Mouse (Mus musculus): ENCODE data around the gene Otud5. TPM values are rescaled to one million over a fixed set of nuclear protein-coding genes. Genes with fewer than 3 reads are reported as not detected.
"Not testable (repeated sequence)": the region's sequence is repeated elsewhere in the genome, so short reads cannot be mapped to it uniquely, and the experiment has no call there.

Otud5 gene
- polyA plus RNA-seq, 1 experiment from 2014 or later, result 22.0 TPM

DNA sequence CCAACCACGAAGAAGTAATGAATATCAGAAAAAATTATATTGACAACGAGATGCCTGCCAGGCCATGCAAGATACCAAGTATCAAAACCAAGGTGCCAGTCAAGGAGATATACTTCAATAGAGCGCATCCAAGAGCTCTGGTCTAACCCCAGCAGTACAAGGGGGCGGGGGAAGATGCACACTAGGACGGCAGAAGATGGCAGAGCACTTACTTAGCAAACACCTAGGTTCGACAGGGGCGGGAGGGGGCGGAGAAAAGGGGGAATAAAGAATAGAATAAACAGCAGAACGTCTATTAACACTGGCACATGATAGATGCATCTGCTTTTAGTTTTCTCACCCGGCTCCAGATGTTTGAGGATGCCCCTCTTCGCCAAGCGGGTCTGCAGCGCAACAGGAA, 57.0 kb downstream of the Otud5 start:
- ATAC-seq (ENCODE audit: low FRiP score, low TSS enrichment), result no peak
- Histone ChIP-seq H3K9ac (ENCODE audit: low read length) (0 out of 2 replicates have a peak overlapping the region, but pooled peaks have one; percentile 35), H3K27me3 (ENCODE audit: control insufficient read depth, insufficient read depth, low read length) (no peaks in the 10 kb centered on the region), H3K27ac (replicated peaks) (no peak overlapping the region), H3K4me2 (replicated peaks; ENCODE audit: low read depth) (peak overlapping the region; percentile 52), H3K36me3 (ENCODE audit: control insufficient read depth, insufficient read depth, low read length) (no peaks in the 10 kb centered on the region), H3K4me1 (replicated peaks; ENCODE audit: control insufficient read depth, insufficient read depth) (no peaks in the 10 kb centered on the region), H3K4me3 (ENCODE audit: low read depth, low read length) (peak overlapping the region; percentile 57), H3K9me3 (ENCODE audit: control insufficient read depth, low read length) (no peaks in the 10 kb centered on the region)
- DNase-seq (ENCODE audit: low spot score), result no peak
- WGBS, result 30% methylated on average over 12 of the region's 13 CpGs
- TF ChIP-seq CTCF (IDR thresholded peaks at IDR 0.05; ENCODE audit: low read depth), result no peak
- TF ChIP-seq EP300 (optimal IDR thresholded peaks at IDR 0.05), result no peak

- Histone ChIP-seq H3K27me3 (ENCODE audit: control insufficient read depth, insufficient read depth, low read length) (no peaks in the 10 kb centered on the region), H3K9me3 (ENCODE audit: control insufficient read depth, low read length) (no peaks in the 10 kb centered on the region), H3K27ac (replicated peaks) (peak within 1 kb of the TSS; percentile 76), H3K4me3 (ENCODE audit: low read depth, low read length) (peak within 1 kb of the TSS; percentile 57), H3K4me2 (replicated peaks; ENCODE audit: low read depth) (peak within 1 kb of the TSS; percentile 52), H3K4me1 (replicated peaks; ENCODE audit: control insufficient read depth, insufficient read depth) (no peaks in the 10 kb centered on the region), H3K9ac (ENCODE audit: low read length) (peak within 1 kb of the TSS; percentile 61), H3K36me3 (ENCODE audit: control insufficient read depth, insufficient read depth, low read length) (no peaks in the 10 kb centered on the region)
- TF ChIP-seq EP300 (optimal IDR thresholded peaks at IDR 0.05) (no peak), CTCF (IDR thresholded peaks at IDR 0.05; ENCODE audit: low read depth) (no peak)
- DNase-seq (ENCODE audit: low spot score) (peak; percentile 87), ATAC-seq (ENCODE audit: low FRiP score, low TSS enrichment) (peak; percentile 98)
- 16% methylated on average over 62 of the region's 62 CpGs for WGBS
These were observed 58.0 kb downstream of the Otud5 start, which contains the start of the genes Pqbp1 and Timm17b for GRCm38 (mm10) chrX:7898880-7899874. Gene Pqbp1, minus strand, starts transcription at chrX:7899269. Gene Timm17b, plus strand, starts transcription at chrX:7899357.

- Histone ChIP-seq H3K36me3 (ENCODE audit: control insufficient read depth, insufficient read depth, low read length) (no peaks in the 10 kb centered on the region; the same call in 1 of the 2 replicates), H3K27ac (replicated peaks) (no peak overlapping the region), H3K4me1 (replicated peaks; ENCODE audit: control insufficient read depth, insufficient read depth) (no peaks in the 10 kb centered on the region), H3K27me3 (ENCODE audit: control insufficient read depth, insufficient read depth, low read length) (no peaks in the 10 kb centered on the region), H3K4me3 (ENCODE audit: low read depth, low read length) (no peak overlapping the region), H3K9me3 (ENCODE audit: control insufficient read depth, low read length) (no peaks in the 10 kb centered on the region), H3K9ac (ENCODE audit: low read length) (no peak overlapping the region), H3K4me2 (replicated peaks; ENCODE audit: low read depth) (no peak overlapping the region)
- ATAC-seq (ENCODE audit: low FRiP score, low TSS enrichment), result no peak
- no peak for DNase-seq (ENCODE audit: low spot score)
- no peak for TF ChIP-seq CTCF (IDR thresholded peaks at IDR 0.05; ENCODE audit: low read depth)
- TF ChIP-seq EP300 (optimal IDR thresholded peaks at IDR 0.05), result no peak
- WGBS, result 80% methylated on average over 5 of the region's 5 CpGs
These were observed 63.3 kb downstream of the Otud5 start for GRCm38 (mm10) chrX:7904441-7904840.

DNA sequence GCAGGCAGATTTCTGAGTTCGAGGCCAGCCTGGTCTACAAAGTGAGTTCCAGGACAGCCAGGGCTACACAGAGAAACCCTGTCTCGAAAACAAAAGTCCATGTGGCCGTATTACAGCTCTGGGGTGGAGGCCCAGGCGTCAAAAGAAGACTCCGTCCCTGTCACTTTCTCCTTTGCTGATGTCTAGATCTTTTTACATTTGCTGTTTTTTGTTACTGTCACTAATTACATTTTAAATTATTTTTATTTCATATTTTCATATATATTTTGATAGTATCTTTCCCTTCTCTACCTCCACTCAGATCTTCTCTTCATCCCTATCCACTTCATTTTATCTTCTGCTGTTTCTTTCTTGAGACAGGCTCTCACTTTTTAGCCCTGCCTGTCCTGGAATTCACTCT, 66.6 kb downstream of the Otud5 start, which contains the start of gene Gm10491:
TSS of gene Gm10491 (minus strand) at position 101 of the 400 bp plus-strand sequence.
- no peaks in the 10 kb centered on the region for H3K9me3 ChIP-seq (ENCODE audit: control insufficient read depth, low read length)
- DNase-seq (ENCODE audit: low spot score), result no peak
- no peaks in the 10 kb centered on the region; the same call in 1 of the 2 replicates for H3K36me3 ChIP-seq (ENCODE audit: control insufficient read depth, insufficient read depth, low read length)
- H3K9ac ChIP-seq (ENCODE audit: low read length), result no peak within 1 kb of the TSS
- TF ChIP-seq EP300 (optimal IDR thresholded peaks at IDR 0.05) (no peak), CTCF (IDR thresholded peaks at IDR 0.05; ENCODE audit: low read depth) (no peak)
- H3K4me2 ChIP-seq (replicated peaks; ENCODE audit: low read depth), result no peak within 1 kb of the TSS
- H3K27ac ChIP-seq (replicated peaks), result no peak within 1 kb of the TSS
- no peak within 1 kb of the TSS for H3K4me3 ChIP-seq (ENCODE audit: low read depth, low read length)
- WGBS, result 90% methylated on average over 5 of the region's 5 CpGs
- no peaks in the 10 kb centered on the region for H3K4me1 ChIP-seq (replicated peaks; ENCODE audit: control insufficient read depth, insufficient read depth)
- no peaks in the 10 kb centered on the region for H3K27me3 ChIP-seq (ENCODE audit: control insufficient read depth, insufficient read depth, low read length)
- no peak for ATAC-seq (ENCODE audit: low FRiP score, low TSS enrichment)

GRCm38 (mm10) chrX:7909242-7909641, 68.1 kb downstream of the Otud5 start, which contains the start of gene Gm10490:
Gene Gm10490, plus strand, starts transcription at chrX:7909542.
- H3K9me3 ChIP-seq (ENCODE audit: control insufficient read depth, low read length); H3K4me3 ChIP-seq (ENCODE audit: low read depth, low read length); H3K4me1 ChIP-seq (replicated peaks; ENCODE audit: control insufficient read depth, insufficient read depth); H3K27me3 ChIP-seq (ENCODE audit: control insufficient read depth, insufficient read depth, low read length); H3K36me3 ChIP-seq (ENCODE audit: control insufficient read depth, insufficient read depth, low read length); H3K4me2 ChIP-seq (replicated peaks; ENCODE audit: low read depth); H3K9ac ChIP-seq (ENCODE audit: low read length); ATAC-seq (ENCODE audit: low FRiP score, low TSS enrichment); H3K27ac ChIP-seq (replicated peaks); DNase-seq (ENCODE audit: low spot score): not testable (repeated sequence)
- 93% methylated on average over 4 of the region's 4 CpGs for WGBS

DNA sequence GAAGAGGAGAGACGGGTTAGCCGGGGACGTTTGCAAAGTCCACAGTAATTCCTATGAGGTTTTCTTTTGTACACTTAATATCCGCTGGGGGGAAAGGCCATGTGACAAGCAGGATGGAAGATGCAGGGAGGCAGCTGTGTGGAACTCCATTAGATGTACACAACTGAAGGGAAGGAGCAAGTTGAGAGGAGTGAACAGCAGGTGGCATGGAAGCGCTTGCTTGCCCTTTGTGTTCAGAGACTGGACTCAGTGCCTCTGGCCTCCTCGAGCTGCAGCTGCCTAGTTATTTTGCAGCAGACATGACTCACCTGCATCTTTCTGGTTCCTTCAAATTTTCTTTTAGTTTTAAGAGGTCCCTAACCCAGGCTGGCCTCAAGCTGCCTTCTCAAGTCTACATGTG, 69.3 kb downstream of the Otud5 start:
- no peak overlapping the region for H3K4me2 ChIP-seq (replicated peaks; ENCODE audit: low read depth)
- H3K27me3 ChIP-seq (ENCODE audit: control insufficient read depth, insufficient read depth, low read length), result no peaks in the 10 kb centered on the region
- H3K4me3 ChIP-seq (ENCODE audit: low read depth, low read length), result no peak overlapping the region
- no peaks in the 10 kb centered on the region for H3K4me1 ChIP-seq (replicated peaks; ENCODE audit: control insufficient read depth, insufficient read depth)
- no peak overlapping the region for H3K27ac ChIP-seq (replicated peaks)
- ATAC-seq (ENCODE audit: low FRiP score, low TSS enrichment) (no peak), DNase-seq (ENCODE audit: low spot score) (no peak)
- TF ChIP-seq EP300 (optimal IDR thresholded peaks at IDR 0.05) (no peak), CTCF (IDR thresholded peaks at IDR 0.05; ENCODE audit: low read depth) (peak; percentile 43)
- H3K9ac ChIP-seq (ENCODE audit: low read length), result no peak overlapping the region
- H3K9me3 ChIP-seq (ENCODE audit: control insufficient read depth, low read length), result no peaks in the 10 kb centered on the region
- no peaks in the 10 kb centered on the region; the same call in 1 of the 2 replicates for H3K36me3 ChIP-seq (ENCODE audit: control insufficient read depth, insufficient read depth, low read length)
- WGBS, result 62% methylated on average over 6 of the region's 6 CpGs
